Mouse (Mus musculus) embryonic fibroblast, embryonic 13.5 days (primary cell): Measurements from ENCODE around the gene Scml4.

Source experiments
- CTCF ChIP-seq: IDR thresholded peaks from 2 replicates; pipeline ENCODE4 v1.5.1; 2011; ENCODE audit warnings: mild to moderate bottlenecking, control low read depth, low read length, moderate library complexity, borderline replicate concordance; ENCODE audit not compliant: insufficient read depth
- POLR2A ChIP-seq: IDR thresholded peaks from 2 replicates; pipeline ENCODE4 v1.6.1; 2011; ENCODE audit warnings: low read depth, mild to moderate bottlenecking, control low read depth, low read length, moderate library complexity

GRCm38 (mm10) chr10:42947336-42947735, 87.2 kb downstream of the Scml4 start:
- TF ChIP-seq CTCF (no peak), POLR2A (no peak)
